Mouse (Mus musculus): ENCODE results near the gene Il18rap. TPM values are rescaled to one million over a fixed set of nuclear protein-coding genes. Genes with fewer than 3 reads are reported as not detected.

Il18rap gene
- polyA plus RNA-seq (2015; fragmentation: Nextera tagmentation; extraction: Ambion mirVana), result 0.27 and 0.43 TPM in 2 replicates

DNA sequence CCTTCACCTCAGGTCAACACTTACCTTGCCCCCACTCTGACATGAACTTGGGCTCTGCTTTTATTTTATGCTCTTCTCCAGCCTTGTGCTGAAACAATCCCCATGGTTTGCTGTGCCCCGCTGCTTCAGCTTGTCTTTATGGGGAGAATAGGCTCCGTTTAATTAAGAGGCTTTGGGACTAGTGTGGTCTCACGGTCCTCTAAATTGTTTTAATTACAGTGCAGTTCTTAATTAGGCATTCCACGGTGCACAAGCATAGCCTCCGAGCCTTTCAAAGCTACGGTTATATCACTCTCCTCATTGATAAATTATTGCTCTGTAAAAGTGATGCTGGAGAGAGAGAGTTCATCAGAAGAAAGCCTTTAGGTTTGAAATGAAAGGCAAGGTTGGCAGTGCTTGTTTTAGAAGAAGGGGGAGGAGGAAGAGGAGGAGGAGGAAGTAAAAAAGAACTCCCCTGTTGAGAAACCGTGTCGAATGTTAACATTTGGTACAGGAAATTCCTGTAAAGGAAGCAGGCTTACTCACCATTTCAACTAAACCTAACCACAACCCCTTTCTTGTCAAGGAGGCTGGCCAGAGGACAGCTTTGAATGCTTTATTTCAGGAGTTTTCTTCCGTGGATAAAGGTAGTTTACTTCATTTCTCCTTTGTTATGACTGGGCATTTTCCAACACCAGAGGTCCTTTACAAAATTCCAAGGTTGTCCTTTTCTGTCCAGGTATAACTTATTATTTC is at the start of gene Il18rap:
Gene Il18rap (plus strand): TSS at position 512 of the 735 bp plus-strand sequence.
- Histone ChIP-seq H3K4me1 (replicated peaks) (no peaks in the 10 kb centered on the region), H3K4me3 (replicated peaks) (no peak within 1 kb of the TSS), H3K9ac (no peak within 1 kb of the TSS), H3K9me3 (no peaks in the 10 kb centered on the region), H3K36me3 (no peaks in the 10 kb centered on the region), H3K27me3 (replicated peaks) (no peaks in the 10 kb centered on the region), H3K27ac (no peak within 1 kb of the TSS), H3K4me2 (replicated peaks) (no peak within 1 kb of the TSS)
- 46% methylated on average over 9 of the region's 9 CpGs for WGBS
- no peak for ATAC-seq

DNA sequence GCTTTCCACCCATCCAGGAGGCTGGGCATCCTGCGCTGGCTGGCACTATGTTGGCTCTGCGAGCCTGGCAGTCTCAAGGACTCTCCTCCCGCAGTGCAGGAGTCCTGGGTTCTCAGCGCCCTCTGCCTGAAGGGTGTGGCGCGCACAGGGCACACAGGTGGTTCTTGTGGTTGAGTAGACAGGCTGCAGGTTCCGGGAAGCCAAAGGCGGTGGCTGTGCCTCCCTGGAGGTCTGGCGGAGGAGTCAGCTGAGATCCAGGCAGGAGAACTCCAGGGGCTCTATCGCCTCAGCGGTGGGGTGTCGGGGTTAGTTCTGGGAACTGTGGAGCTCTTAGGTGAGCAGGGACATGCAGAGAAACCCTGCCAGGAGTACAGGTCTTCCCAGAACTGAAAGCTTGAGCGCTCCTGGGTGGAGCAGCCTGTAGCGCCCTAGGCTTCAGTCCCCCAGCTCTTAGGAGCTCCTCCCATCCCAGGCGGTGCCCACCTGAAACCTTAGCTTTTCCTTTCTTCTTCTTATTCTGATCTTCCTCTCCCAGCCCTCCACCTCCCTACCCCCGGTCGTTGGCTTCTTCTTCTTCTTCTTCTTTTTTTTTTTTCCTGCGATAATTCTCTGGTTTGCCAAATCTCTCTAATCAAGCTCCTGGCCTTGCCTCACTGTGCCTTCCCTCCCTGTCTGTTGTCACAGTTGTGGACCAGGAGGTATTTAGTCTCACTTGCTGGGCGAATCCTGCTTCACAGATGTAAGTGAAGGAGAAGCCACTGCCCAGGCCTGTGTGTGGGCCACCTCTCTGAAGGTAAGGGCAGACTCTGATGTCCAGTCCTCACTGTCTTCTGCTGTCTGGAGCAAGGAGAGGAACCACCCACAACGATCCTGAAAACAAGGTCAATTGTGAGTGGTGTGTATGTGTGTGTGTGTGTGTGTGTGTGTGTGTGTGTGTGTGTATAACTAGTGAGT is 49.4 kb upstream of the Il18rap start, which contains the start of gene Il18r1:
Gene Il18r1 (plus strand): TSS at position 76 of the 954 bp plus-strand sequence.
- 34% methylated on average over 20 of the region's 20 CpGs for WGBS
- Histone ChIP-seq H3K27me3 (replicated peaks) (no peaks in the 10 kb centered on the region), H3K9me3 (no peaks in the 10 kb centered on the region), H3K4me3 (replicated peaks) (0 out of 2 replicates have a peak within 1 kb of the TSS, but pooled peaks have one; percentile 10), H3K9ac (no peak within 1 kb of the TSS), H3K36me3 (no peaks in the 10 kb centered on the region), H3K4me1 (replicated peaks) (no peaks in the 10 kb centered on the region), H3K4me2 (replicated peaks) (peak within 1 kb of the TSS; percentile 38), H3K27ac (no peak within 1 kb of the TSS)
- ATAC-seq, result no peak; the same call in 1 of the 2 replicates

DNA sequence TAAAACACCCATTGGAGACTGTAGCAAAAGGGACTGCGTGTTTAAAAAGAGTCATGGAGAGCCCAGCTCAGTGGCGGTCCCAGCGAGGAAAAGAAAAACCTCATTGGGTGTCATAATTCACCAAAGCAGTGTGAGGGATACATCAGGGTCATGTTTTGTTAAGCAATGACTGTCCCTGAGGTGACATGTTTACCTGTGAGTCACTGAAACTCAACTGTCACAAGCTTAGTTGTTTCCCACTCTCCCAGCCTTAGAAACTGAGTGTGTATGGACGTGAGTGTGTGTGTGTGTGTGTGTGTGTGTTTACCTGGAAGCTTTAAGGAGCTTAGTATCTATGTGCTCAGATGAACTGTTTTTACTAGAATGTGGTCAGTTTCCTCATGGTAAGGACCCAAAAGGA is 47.9 kb upstream of the Il18rap start:
- Histone ChIP-seq H3K9me3 (no peaks in the 10 kb centered on the region), H3K27ac (no peak overlapping the region), H3K27me3 (replicated peaks) (no peaks in the 10 kb centered on the region), H3K4me2 (replicated peaks) (no peak overlapping the region), H3K4me1 (replicated peaks) (no peaks in the 10 kb centered on the region), H3K9ac (no peak overlapping the region), H3K4me3 (replicated peaks) (no peak overlapping the region), H3K36me3 (no peaks in the 10 kb centered on the region)
- 86% methylated on average over 4 of the region's 4 CpGs for WGBS
- ATAC-seq, result no peak

DNA sequence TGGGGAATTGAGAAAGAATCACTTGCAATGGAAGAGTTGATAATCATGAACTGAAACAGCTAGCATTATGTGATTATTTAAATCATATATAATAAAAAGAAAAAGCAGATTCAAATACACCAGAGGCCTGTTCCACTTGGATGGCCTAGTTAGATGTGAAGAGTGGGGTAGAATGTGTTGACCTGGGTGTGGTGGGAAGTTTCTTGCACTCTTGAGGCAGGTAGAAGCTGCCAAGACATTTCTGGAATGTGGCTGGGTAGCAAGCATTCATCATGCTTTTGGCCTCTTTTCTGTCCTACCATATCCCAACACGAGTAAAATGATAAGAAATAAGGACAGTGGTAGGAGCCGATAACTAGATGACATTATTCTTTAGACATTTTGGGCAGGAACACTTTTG is 46.4 kb upstream of the Il18rap start:
- H3K4me3 ChIP-seq (replicated peaks), result no peak overlapping the region
- WGBS, result 79% methylated on average over 2 of the region's 2 CpGs

DNA sequence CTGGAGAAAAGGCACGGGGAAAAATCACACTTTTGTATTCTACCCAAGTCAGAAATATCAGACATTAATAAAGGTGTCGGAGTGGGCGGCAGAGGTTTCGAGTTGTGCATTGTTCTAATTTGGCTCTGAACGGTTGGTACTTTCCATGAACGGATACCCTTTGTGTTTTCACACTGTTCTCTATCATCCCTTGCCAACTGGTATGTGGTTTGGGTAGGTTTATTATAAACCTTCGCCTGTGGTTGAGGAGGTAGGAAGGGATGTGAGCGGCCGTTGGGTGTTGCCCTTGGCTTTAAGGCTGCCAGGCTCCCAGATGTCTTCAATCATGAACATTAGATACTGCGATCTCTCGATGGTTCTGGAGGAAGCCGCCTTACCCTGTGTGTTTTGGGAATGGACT is 45.3 kb upstream of the Il18rap start:
- ATAC-seq, result no peak
- no peak overlapping the region for H3K27ac ChIP-seq
- no peak overlapping the region for H3K4me2 ChIP-seq (replicated peaks)
- H3K36me3 ChIP-seq, result no peaks in the 10 kb centered on the region
- H3K4me1 ChIP-seq (replicated peaks), result no peaks in the 10 kb centered on the region
- no peaks in the 10 kb centered on the region for H3K27me3 ChIP-seq (replicated peaks)
- no peak overlapping the region for H3K4me3 ChIP-seq (replicated peaks)
- 87% methylated on average over 12 of the region's 12 CpGs for WGBS
- no peaks in the 10 kb centered on the region for H3K9me3 ChIP-seq
- H3K9ac ChIP-seq, result no peak overlapping the region

More for the DNA sequence above, 46.4 kb upstream of the Il18rap start:
- no peaks in the 10 kb centered on the region for H3K27me3 ChIP-seq (replicated peaks)
- H3K9me3 ChIP-seq, result no peaks in the 10 kb centered on the region
- H3K4me2 ChIP-seq (replicated peaks), result no peak overlapping the region
- H3K9ac ChIP-seq, result no peak overlapping the region
- no peak overlapping the region for H3K27ac ChIP-seq
- no peaks in the 10 kb centered on the region for H3K36me3 ChIP-seq
- ATAC-seq, result no peak
- no peaks in the 10 kb centered on the region for H3K4me1 ChIP-seq (replicated peaks)

DNA sequence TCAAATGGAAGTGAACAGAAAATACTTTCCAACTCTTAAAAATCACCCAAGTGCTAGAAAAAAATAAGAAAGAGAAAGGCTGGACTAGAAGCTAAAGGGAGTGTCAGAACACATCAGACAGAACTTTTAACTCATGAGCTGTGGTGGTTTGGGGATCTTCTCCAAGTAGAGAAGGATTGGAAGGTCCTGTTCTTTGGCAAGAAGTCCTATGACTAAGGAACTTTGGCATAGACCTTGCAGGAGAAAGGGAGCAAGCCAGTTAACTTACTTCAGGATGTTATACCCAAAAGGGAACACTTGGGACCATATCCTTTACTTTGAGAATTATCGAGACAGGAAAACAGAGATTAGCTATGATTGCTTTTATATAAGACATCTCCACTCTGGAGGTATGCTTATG is 42.8 kb upstream of the Il18rap start:
- Histone ChIP-seq H3K27ac (no peak overlapping the region), H3K9ac (no peak overlapping the region), H3K4me1 (replicated peaks) (no peaks in the 10 kb centered on the region), H3K4me2 (replicated peaks) (no peak overlapping the region), H3K4me3 (replicated peaks) (no peak overlapping the region), H3K27me3 (replicated peaks) (no peaks in the 10 kb centered on the region), H3K36me3 (no peaks in the 10 kb centered on the region), H3K9me3 (no peaks in the 10 kb centered on the region)
- 84% methylated on average over 1 of the region's 1 CpGs for WGBS
- no peak for ATAC-seq

DNA sequence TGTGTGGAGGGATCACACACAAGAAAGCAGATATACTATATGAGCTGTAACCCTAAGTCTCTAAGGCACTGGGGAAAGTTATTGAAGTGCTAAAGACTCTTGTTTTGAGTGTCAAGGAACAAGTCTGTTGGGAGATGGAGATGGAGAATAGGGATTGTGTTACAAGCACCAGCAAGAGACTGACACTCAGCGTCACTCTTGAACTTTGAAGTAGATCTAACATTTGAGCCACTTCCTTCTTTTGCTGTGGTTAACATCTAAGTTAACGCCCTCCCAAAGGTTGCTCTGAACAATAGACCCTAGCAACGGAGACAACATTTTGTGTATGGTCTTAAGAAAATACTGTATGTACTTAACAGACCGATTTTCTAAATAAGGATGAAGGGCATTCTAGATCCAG is 41.5 kb upstream of the Il18rap start:
- Histone ChIP-seq H3K27me3 (replicated peaks) (no peaks in the 10 kb centered on the region), H3K9me3 (no peaks in the 10 kb centered on the region), H3K4me1 (replicated peaks) (no peaks in the 10 kb centered on the region), H3K4me2 (replicated peaks) (no peak overlapping the region), H3K9ac (no peak overlapping the region), H3K36me3 (no peaks in the 10 kb centered on the region), H3K4me3 (replicated peaks) (no peak overlapping the region), H3K27ac (no peak overlapping the region)
- ATAC-seq, result no peak
- 90% methylated on average over 4 of the region's 4 CpGs for WGBS

DNA sequence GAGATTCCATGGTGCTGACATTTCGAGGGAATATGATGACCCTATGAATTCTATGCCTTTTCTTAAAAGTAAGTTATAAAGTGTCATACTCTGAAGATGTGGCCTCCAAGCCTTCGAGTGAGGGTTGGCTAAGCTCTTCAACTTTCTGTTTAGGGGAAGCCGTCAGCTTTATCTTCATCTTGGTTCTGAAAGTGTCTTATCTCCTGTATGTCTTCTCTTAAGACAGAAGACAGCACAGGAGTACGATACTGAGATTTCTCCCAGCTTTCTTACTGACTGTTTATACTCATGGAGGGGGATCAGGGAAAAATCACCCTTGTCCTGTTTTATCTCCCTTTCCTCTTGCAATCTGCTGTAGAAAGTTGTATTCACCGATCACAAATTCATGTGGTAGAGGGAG is 40.8 kb upstream of the Il18rap start:
- Histone ChIP-seq H3K9me3 (no peaks in the 10 kb centered on the region), H3K27ac (no peak overlapping the region), H3K9ac (no peak overlapping the region), H3K4me1 (replicated peaks) (no peaks in the 10 kb centered on the region), H3K4me3 (replicated peaks) (no peak overlapping the region), H3K36me3 (no peaks in the 10 kb centered on the region), H3K27me3 (replicated peaks) (no peaks in the 10 kb centered on the region), H3K4me2 (replicated peaks) (no peak overlapping the region)
- no peak for ATAC-seq
- 75% methylated on average over 5 of the region's 5 CpGs for WGBS

DNA sequence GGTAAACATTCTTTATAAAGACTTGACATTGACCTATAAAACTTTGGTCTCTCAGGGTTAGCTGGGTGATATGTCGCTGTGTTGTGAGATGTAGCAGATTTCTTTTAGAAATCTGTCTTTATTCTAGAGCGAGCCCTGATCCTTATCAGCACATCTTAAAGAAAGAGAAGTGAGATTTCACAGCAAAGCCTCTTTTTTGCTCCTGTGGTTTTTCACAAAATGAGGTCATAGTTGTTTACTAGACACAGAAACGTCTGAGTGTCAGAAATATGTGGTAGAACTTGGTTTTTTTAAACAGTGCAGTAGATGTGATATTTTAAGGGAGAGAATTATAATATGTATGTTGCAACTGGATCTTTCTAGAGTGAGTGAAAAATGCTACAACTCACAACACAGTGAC is 39.5 kb upstream of the Il18rap start:
- Histone ChIP-seq H3K36me3 (no peaks in the 10 kb centered on the region), H3K4me1 (replicated peaks) (no peaks in the 10 kb centered on the region), H3K9ac (no peak overlapping the region), H3K4me2 (replicated peaks) (no peak overlapping the region), H3K27me3 (replicated peaks) (no peaks in the 10 kb centered on the region), H3K4me3 (replicated peaks) (no peak overlapping the region), H3K27ac (no peak overlapping the region), H3K9me3 (no peaks in the 10 kb centered on the region)
- WGBS, result 45% methylated on average over 3 of the region's 3 CpGs
- ATAC-seq, result no peak

DNA sequence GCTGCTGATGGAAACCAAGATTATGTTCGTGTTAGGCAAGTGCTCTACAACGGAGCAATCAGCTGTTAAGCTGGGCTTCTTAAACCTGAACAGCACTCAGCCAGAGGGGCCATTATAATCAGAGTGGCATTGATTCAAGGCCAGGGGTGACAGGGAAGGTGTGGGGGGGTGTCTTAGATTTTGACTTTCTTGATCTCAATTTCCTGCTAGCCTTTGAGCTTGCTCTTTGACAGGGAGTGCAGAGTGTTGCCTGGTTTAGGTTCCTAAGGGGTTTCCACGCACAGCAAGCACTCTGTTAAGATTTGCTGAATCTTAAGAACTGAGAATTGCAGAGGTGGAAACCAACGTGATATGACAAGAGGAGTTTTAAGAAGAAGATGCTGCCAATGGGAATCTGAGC is 38.4 kb upstream of the Il18rap start:
- Histone ChIP-seq H3K27me3 (replicated peaks) (no peaks in the 10 kb centered on the region), H3K4me2 (replicated peaks) (no peak overlapping the region), H3K9ac (no peak overlapping the region), H3K4me3 (replicated peaks) (no peak overlapping the region), H3K36me3 (no peaks in the 10 kb centered on the region), H3K27ac (no peak overlapping the region), H3K4me1 (replicated peaks) (no peaks in the 10 kb centered on the region), H3K9me3 (no peaks in the 10 kb centered on the region)
- WGBS, result 68% methylated on average over 4 of the region's 4 CpGs
- no peak for ATAC-seq

DNA sequence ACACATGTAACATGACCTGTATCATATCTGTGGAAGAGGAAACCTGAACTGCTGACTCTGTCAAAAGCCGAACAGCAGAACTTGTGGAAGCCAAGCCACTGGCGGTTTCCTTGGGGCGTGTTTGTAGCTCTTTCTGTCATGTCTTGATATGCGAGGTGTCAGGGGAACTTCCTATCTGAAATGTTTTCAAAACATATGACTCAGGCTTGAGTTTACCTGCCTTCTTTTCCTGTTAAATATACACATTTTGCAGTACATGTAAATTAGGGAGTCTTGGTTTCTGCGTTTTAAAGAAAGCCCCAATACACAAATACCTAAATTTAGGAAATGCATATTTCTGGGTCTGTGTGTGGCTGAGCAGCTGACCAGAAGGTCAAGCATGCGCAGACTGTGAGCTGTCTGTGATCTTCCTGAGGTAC is 35.6 kb upstream of the Il18rap start:
- H3K4me2 ChIP-seq (replicated peaks), result no peak overlapping the region
- no peak overlapping the region for H3K4me3 ChIP-seq (replicated peaks)
- no peaks in the 10 kb centered on the region for H3K27me3 ChIP-seq (replicated peaks)
- H3K9ac ChIP-seq, result no peak overlapping the region
- H3K9me3 ChIP-seq, result no peaks in the 10 kb centered on the region
- 71% methylated on average over 6 of the region's 6 CpGs for WGBS
- H3K4me1 ChIP-seq (replicated peaks), result no peaks in the 10 kb centered on the region
- H3K36me3 ChIP-seq, result no peaks in the 10 kb centered on the region
- no peak overlapping the region for H3K27ac ChIP-seq
- no peak for ATAC-seq

DNA sequence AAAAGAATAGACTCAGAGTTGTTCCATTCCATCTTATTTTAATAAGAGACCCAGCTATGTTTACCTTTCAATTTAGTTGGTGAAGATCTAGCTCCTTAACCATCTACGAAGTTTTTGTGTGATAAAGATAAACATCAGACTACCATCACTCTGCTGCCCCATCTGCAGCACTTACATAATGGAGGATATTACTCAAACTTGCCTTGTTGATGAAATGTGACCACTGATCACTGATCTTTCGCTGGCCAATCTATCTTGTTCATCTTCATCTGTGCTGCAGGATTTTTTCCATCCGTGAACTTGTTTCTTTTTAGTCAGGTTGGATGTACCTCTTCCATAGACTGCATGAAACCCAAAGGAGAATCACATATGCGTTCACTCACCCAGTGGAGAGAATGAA is 20.6 kb upstream of the Il18rap start:
- ATAC-seq, result no peak
- H3K36me3 ChIP-seq, result no peaks in the 10 kb centered on the region

More for the DNA sequence above, 20.6 kb upstream of the Il18rap start:
- 79% methylated on average over 4 of the region's 4 CpGs for WGBS
- no peaks in the 10 kb centered on the region for H3K9me3 ChIP-seq
- no peak overlapping the region for H3K4me3 ChIP-seq (replicated peaks)
- H3K4me1 ChIP-seq (replicated peaks), result no peaks in the 10 kb centered on the region
- no peak overlapping the region for H3K27ac ChIP-seq
- H3K27me3 ChIP-seq (replicated peaks), result no peaks in the 10 kb centered on the region
- H3K9ac ChIP-seq, result no peak overlapping the region
- H3K4me2 ChIP-seq (replicated peaks), result no peak overlapping the region
